Comparison of ENCODE assay signal across 1 mouse cellular context in the genomic region with DNA sequence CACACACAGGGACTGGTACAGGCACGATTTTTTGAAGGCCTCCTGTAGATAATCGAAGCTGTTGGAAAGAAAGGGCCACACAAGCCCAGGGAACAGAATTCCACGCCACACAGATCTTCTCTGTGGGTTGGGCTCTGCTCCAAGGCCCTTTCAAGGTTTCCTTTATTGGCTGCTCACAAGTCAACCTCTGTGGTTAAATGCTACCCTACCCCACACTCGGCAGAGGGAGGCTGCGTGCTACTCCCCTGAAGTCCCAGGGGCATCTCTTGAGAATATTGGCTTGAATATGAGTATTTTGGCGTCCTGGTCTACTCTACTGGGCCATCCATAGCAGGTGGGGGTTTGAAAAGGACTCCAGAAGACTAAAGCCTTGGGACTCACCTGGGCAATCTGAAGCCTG.
TF ChIP-seq lines count a peak whose summit lies in the region.

No protein-coding gene starts in this region.

TF ChIP-seq in MEL, 35 proteins besides CTCF, POLR2A, EP300 and RAD21:
- TF ChIP-seq MAX (IDR thresholded peaks at IDR 0.05; ENCODE audit: low read length) = no peak; the same call in 1 of the 2 replicates
- no peak for TF ChIP-seq GATA1 (IDR thresholded peaks at IDR 0.05; ENCODE audit: low read depth, low read length)
- no peak for TF ChIP-seq KAT2A (conservative IDR thresholded peaks at IDR 0.05; ENCODE audit: low read depth, low read length)
- no peak for TF ChIP-seq JUND (IDR thresholded peaks at IDR 0.05; ENCODE audit: low read depth, low read length)
- TF ChIP-seq SIN3A (IDR thresholded peaks at IDR 0.05; ENCODE audit: low read length) = no peak; the same call in none of the 2 replicates
- TF ChIP-seq MYB (IDR thresholded peaks at IDR 0.05; ENCODE audit: low read depth, low read length) = no peak
- TF ChIP-seq USF2 (IDR thresholded peaks at IDR 0.05; ENCODE audit: borderline replicate concordance in 1 of 2, insufficient read depth in 1 of 2, low read depth in 1 of 2, low read length in 2 of 2) = no peak
- TF ChIP-seq UBTF (IDR thresholded peaks at IDR 0.05; ENCODE audit: borderline replicate concordance, insufficient read depth, low read depth, low read length) = no peak
- TF ChIP-seq ELF1 (IDR thresholded peaks at IDR 0.05; ENCODE audit: low read depth, low read length) = no peak
- TF ChIP-seq ZC3H11A (IDR thresholded peaks at IDR 0.05; ENCODE audit: low read depth, low read length) = no peak
- no peak for TF ChIP-seq POLR2AphosphoS2 (IDR thresholded peaks at IDR 0.05; ENCODE audit: low read length)
- TF ChIP-seq ZMIZ1 (IDR thresholded peaks at IDR 0.05; ENCODE audit: low read depth, low read length) = no peak
- no peak for TF ChIP-seq SMC3 (IDR thresholded peaks at IDR 0.05; ENCODE audit: low read depth, low read length)
- TF ChIP-seq MXI1 (IDR thresholded peaks at IDR 0.05; ENCODE audit: low read depth, low read length) = no peak
